Mouse (Mus musculus) liver, postnatal 0 days (tissue): Measurements from ENCODE around the gene Gm44502.

ENCODE experiments used
- CTCF ChIP-seq: sonication (generic); IDR thresholded peaks from 2 replicates; pipeline ENCODE4 v1.5.1; 2016; ENCODE audit warnings: antibody characterized with exemption, low read depth
- EP300 ChIP-seq: IDR thresholded peaks from 2 replicates; pipeline ENCODE4 v1.6.1; 2016; ENCODE audit warnings: antibody characterized with exemption, low read depth, mild to moderate bottlenecking

- no peak for TF ChIP-seq CTCF
- no peak for TF ChIP-seq EP300
Measured at GRCm38 (mm10) chr15:89473370-89473769, 43.9 kb upstream of the Gm44502 start.
